Mouse (Mus musculus) CD4-positive, CD25-positive, alpha-beta regulatory T cell, adult 4 months (primary cell): ENCODE measurements at regions not wholly inside any gene's neighbourhood (a gene's known extent, or its start where the extent isn't known, plus 50 kb on each side); places are given as distances from the start of the nearest gene placed in this dataset.
A peak's percentile ranks its signal among the peaks of the same experiment; 100 is the strongest.

Source experiments
- ATAC-seq: one replicate; pipeline ENCODE4 v1.8.0; 2017

GRCm38 (mm10) chr1:52397460-52397859 is 103.0 kb downstream of the Nab1 start:
- ATAC-seq, result no peak

- ATAC-seq, result peak; percentile 53
Measured at GRCm38 (mm10) chr1:52392933-52393332, 107.5 kb downstream of the Nab1 start.

DNA sequence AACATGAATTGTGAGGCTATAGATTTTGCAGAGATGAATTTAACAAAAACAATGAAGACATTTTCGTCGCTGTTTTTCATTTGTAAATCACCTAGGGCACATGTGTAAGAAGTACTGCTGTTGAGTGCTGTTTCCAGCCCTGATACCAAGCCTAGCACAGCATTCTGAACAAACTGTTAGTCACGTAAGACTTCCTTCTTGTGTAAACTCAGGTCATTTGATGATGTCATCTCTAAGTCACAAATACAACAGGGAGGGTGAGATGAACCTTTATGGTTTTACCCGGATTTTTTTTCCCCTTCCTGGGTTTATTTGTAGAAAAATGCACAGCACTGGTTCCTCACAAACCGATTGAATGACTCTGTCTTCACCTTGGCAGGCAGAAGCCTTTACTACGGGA is 111.6 kb downstream of the Nab1 start:
- ATAC-seq, result peak; percentile 49

- peak; percentile 84 for ATAC-seq
Measured at GRCm38 (mm10) chr1:52388118-52388517, 112.4 kb downstream of the Nab1 start.

DNA sequence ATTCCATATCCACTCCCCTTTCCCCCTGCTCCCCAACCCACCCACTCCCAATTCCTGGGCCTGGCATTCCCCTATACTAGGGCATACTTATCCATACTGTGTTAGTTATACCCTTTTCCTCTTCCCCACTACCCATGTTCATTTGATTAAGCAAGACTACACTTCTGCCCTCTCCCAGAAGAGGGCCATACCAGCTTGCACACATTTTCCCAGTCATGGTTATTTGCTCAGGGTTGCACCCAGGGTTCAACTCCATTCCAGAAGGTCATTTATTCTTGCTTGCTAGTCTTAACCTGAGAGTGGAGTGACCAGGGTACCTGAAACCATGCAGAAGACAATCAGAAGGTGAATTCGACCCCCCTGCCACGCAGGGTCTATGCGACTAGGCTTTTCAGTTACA is 113.4 kb downstream of the Nab1 start:
- no peak for ATAC-seq

GRCm38 (mm10) chr1:52375320-52375719 is 125.2 kb downstream of the Nab1 start:
- ATAC-seq, result peak; percentile 63

DNA sequence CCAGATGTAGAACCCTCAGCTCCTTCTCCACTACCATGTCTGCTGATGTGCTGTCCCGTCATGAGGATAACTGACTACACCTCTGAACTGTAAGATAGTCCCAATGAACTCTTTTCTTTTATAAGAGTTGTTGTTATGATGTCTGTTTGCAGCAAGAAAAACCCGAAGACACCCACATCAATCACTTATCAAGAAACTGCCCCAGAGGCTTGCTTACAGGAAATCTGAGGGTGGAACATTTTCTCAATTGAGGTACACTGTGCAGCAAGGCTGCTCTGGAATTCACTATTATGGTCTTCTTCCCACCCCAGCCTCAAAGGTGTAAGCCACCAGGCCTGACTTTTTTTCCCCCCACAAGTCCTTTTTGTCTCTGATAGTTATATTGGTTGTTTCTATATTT is 125.8 kb downstream of the Nab1 start:
- peak; percentile 82 for ATAC-seq

GRCm38 (mm10) chr1:52373817-52374216 is 126.7 kb downstream of the Nab1 start:
- no peak for ATAC-seq

DNA sequence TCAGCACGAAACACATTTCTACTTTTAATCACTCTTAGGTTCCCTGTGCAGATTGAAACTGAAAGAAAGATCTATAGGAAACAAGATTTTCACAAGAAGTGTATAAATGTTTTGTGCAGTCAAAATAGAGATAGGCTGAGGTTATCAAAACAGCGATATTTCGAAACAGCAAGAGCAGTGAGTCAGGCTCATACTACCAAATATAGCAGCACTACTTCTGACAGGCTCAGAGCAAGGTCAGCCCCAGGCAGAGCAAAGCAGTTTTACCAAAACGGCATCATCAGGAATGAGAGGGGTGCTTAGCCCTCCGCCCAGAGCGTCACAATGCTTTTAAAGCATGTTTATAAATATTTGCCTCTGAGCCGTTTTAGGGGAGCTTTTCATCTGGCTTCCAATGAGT is 133.4 kb upstream of the Gls start:
- ATAC-seq, result peak; percentile 68

DNA sequence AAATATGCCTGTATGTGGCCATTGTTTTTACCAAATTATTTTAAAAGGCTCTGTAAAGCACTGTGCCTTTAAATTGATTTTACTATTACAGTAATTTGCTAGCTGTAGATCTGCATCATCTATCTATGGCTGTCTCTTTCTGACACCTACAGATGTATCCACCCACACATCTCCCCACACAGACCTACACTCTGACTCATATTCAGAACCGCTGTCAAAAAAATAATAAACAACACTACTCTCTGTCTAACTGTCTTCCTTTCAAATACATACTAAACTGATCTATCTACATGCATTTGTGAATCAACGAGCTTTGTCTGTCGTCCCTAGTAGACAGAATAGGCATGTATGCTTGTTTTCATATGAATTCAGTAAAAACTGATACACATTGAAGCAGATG is 130.6 kb upstream of the Gls start:
- peak; percentile 88 for ATAC-seq

DNA sequence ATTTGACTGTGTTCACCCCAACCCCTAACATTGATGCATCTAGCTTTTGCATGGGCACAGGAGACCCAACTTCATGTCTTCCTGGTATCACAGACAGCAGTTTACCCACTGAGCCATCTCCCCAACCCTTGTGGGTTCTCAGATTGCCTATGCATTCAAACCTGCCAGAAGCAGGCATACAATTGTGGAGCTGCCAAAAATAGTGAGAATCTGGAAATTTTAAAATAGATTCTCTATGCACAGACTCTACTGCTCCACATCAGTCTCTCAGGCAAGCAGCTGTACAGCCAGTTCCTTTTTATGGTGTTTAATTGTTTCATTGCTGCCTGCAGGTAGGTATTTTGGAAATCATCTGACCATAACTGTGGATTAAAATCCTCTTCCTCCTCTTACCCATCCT is 129.9 kb upstream of the Gls start:
- no peak for ATAC-seq

DNA sequence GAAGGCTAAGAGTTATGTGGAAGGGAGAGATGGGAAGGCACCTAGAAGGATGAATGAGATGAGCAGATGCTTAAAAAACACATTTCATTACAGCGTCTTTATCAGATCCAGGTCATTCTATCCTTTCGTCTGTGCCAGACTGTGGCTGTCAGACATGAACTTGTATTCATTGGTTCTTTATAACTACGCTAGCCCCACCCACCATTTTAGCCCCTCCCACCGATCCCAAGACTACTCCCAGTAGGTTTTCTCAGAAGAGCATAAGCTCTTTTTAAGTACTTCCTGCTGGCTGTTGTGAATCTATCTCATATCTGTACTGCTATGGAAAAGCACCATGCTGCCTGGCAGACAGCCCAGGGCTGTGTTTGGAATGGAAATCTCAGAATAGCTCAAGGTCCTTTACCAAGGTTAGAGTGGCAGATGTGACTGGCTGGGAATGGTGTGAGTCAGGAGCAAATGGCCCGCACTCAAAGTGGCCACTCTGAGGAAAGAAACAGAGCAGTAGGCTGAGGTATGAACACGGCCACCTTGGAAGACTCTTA is 121.1 kb upstream of the Gls start:
- ATAC-seq, result no peak

GRCm38 (mm10) chr1:52342127-52342526 is 109.1 kb upstream of the Gls start:
- no peak for ATAC-seq

DNA sequence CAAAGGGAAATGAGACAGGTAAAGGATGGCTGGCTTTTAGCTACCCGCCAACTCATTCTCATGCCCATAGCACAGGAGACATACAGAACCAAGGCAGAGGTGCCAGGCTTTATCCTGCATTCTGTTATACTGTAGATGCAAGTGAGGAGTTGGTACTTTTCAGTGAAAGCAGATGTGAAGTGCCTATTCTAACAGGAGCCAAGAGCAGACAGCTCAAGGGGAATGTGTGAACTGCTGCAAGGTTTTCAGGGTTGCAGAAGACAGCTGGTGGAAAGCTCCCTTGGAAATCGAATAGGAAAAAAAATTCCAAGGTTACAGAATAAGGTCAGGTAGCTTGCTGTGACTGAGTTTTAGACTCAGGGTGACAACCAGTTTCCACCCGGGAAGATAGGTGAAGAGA is 105.7 kb upstream of the Gls start:
- ATAC-seq, result no peak

- no peak for ATAC-seq
Measured at GRCm38 (mm10) chr1:52338243-52338642, 105.2 kb upstream of the Gls start.

GRCm38 (mm10) chr1:52336696-52337095 is 103.7 kb upstream of the Gls start:
- ATAC-seq, result no peak

DNA sequence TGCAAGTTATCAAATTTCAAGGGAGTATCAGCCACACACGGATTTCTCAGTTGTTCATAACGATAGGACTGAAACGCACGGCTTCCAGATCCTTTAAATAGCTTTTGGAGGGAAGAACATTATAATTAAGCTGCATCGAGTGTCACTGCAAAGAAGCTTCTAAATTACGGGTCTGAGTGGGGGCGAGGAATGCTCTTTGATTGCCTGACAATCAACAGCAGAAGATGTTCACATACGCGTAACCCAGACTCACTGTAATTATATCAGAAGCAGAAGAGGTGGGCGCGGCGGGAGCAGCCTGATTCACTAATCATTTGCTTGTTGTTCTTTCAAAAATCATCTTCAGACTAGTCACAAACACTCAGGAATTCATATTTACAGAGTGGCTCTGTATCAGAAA is 99.0 kb upstream of the Gls start:
- no peak for ATAC-seq

DNA sequence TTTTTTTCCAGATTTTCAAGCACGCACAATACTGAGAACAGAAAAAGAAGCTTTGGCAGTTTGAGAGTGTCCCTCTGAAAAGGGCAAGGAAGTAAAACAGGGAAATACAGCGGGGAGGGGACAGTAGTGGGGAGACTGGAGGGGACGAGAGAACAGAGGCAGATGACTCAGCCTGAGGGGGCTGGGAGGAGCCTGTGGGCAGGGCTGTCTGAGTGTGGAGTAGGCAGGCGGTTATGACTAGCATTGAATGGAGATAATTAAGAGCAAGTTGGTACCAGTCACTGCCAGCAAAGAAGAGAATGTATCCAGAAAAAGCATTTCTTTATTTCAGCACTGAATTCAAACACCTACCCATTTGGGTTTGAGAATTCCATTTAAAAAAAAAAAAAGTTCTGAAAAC is 98.4 kb upstream of the Gls start:
- no peak for ATAC-seq

GRCm38 (mm10) chr1:52330496-52330895 is 97.5 kb upstream of the Gls start:
- ATAC-seq, result no peak

DNA sequence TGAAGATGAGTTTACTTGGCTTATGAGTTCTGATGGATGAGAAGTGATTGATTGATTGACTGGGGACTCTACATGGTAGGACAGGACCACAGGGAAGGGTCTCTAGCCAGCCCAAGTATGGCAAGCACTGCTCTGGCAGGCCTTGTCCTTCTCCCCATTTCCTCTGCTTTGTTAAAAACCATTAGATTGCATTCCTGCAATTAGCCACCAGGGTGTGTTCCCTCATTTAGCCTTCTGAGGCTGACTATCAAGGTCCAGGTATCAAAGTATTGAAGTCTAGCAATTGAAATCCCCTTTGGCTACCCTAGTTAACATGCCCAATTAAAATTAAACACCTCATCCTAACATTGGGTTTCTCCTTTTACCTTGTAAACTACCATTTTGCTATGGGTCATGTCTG is 95.5 kb upstream of the Gls start:
- peak; percentile 87 for ATAC-seq

- ATAC-seq, result no peak
Measured at GRCm38 (mm10) chr1:52324356-52324755, 91.3 kb upstream of the Gls start.

GRCm38 (mm10) chr1:52312076-52312633 is 79.1 kb upstream of the Gls start:
- no peak for ATAC-seq

GRCm38 (mm10) chr1:52306892-52307291 is 73.9 kb upstream of the Gls start:
- ATAC-seq, result no peak

GRCm38 (mm10) chr1:52305679-52306632 is 72.9 kb upstream of the Gls start:
- no peak for ATAC-seq
